Mouse (Mus musculus) brain, embryonic 14.5 days (tissue): ENCODE results near the gene Ttc6.

ENCODE experiments used
- CTCF ChIP-seq: fragments of 200-500 bp; IDR thresholded peaks from 2 replicates; pipeline ENCODE4 v1.5.1; 2012; ENCODE audit warnings: inconsistent platforms, mild to moderate bottlenecking, moderate library complexity, borderline replicate concordance; ENCODE audit not compliant: insufficient read depth, insufficient read length; ENCODE audit errors: extremely low read depth
- POLR2A ChIP-seq: fragments of 200-500 bp; IDR thresholded peaks from 2 replicates; pipeline ENCODE4 v1.6.1; 2012; ENCODE audit warnings: mild to moderate bottlenecking, inconsistent platforms, borderline replicate concordance; ENCODE audit not compliant: poor library complexity, insufficient read depth, insufficient read length, severe bottlenecking; ENCODE audit errors: extremely low read depth

GRCm38 (mm10) chr12:57650011-57650410 lies 86.1 kb downstream of the Ttc6 start:
- no peak for TF ChIP-seq POLR2A
- TF ChIP-seq CTCF: no peak
